In the genomic region with DNA sequence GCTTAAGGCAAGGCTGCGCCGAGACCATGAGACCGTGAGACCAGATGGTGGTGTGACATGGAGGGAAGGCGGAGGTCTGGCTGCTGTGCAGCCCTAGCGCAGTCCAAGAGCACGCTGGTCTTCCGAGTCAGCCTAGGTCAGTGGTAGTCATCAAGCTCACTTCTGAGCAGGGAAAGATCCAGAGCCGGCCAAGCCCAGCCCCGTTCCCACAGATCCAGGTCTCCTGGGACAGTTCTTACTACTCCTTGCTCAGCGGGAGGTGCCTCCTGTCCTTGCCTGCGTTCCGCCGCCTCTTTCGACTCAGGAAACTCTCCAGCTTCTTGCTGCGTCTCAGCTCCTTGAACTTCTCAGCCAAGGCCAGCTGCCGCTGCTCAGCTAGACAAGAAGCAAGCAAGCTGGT, we compare ENCODE assay signal across 16 mouse cellular contexts. TPM values are rescaled to one million over a fixed set of nuclear protein-coding genes. Genes with fewer than 3 reads are reported as not detected.
DNase-seq lines count a peak whose midpoint lies in the region; ATAC-seq and TF ChIP-seq lines count a peak whose summit lies in the region.
"Had no signal": no experiment of that assay in that cellular context is flagged by ENCODE, and none has a peak within 500 bp of the region (broad histone marks: within the 10 kb centered on the region; RNA-seq: fewer than 3 reads in every experiment).

No protein-coding gene starts in this region.

- no peak overlapping the region for H3K9ac ChIP-seq in heart, embryonic 11.5 days (ENCODE audit: low read depth, low read length)
- H3K9ac ChIP-seq in heart, embryonic 14.5 days (ENCODE audit: low read length): no peak overlapping the region
- H3K9ac ChIP-seq: forebrain, embryonic 13.5 days; kidney, embryonic 15.5 days; limb, embryonic 13.5 days had no signal

- H3K9me3 ChIP-seq in heart, embryonic 11.5 days (replicated peaks; ENCODE audit: control insufficient read depth, low read length): no peaks in the 10 kb centered on the region
- H3K9me3 ChIP-seq in G1E (replicated peaks): no peaks in the 10 kb centered on the region
- no peaks in the 10 kb centered on the region for H3K9me3 ChIP-seq in heart, embryonic 14.5 days (ENCODE audit: control insufficient read depth, low read length)
- H3K9me3 ChIP-seq: forebrain, embryonic 13.5 days; kidney, embryonic 15.5 days; limb, embryonic 13.5 days; midbrain, embryonic 10.5 days had no signal

- no peak overlapping the region for H3K27ac ChIP-seq in heart, embryonic 11.5 days (ENCODE audit: low read depth, low read length)
- H3K27ac ChIP-seq in heart, embryonic 14.5 days (replicated peaks in 1 of 2; ENCODE audit: control insufficient read depth in 1 of 2, insufficient read depth in 1 of 2, low read depth in 2 of 2, low read length in 2 of 2): no peak overlapping the region
- H3K27ac ChIP-seq: forebrain, embryonic 13.5 days; kidney, embryonic 15.5 days; limb, embryonic 13.5 days; midbrain, embryonic 10.5 days had no signal

- DNase-seq in cerebellum, adult 11-12 months: peak; percentile 23
- DNase-seq in heart, adult 8-10 months (ENCODE audit: low spot score): peak; percentile 37
- no peak for DNase-seq in G1E (ENCODE audit: low spot score)
- DNase-seq in thymus, adult 18-20 months: no peak
- DNase-seq: B cell, adult 2 months; cerebellum, adult 8-10 months; lung, postnatal 36 days; right cerebral cortex, postnatal 14 days had no signal

- ATAC-seq in cerebellum, adult (ENCODE audit: insufficient number of reproducible peaks, low FRiP score, low TSS enrichment): no peak
- no peak for ATAC-seq in heart, embryonic 11.5 days (replicated peaks; ENCODE audit: insufficient number of reproducible peaks, low FRiP score, low TSS enrichment)
- ATAC-seq in G1E (ENCODE audit: extremely low read depth, insufficient number of reproducible peaks, low FRiP score, poor library complexity, severe bottlenecking): no peak
- ATAC-seq in heart, embryonic 14.5 days (ENCODE audit: insufficient number of reproducible peaks, insufficient read depth, low FRiP score, low read depth): 0 out of 2 replicates have a peak, but pooled peaks have one; percentile 40
- no peak for ATAC-seq in erythroid progenitor cell, adult 5-6 weeks (replicated peaks; ENCODE audit: low FRiP score, poor library complexity, severe bottlenecking)
- ATAC-seq: forebrain, embryonic 13.5 days had no signal

- no peaks in the 10 kb centered on the region for H3K27me3 ChIP-seq in heart, embryonic 11.5 days (ENCODE audit: control insufficient read depth, insufficient read depth, low read length)
- no peaks in the 10 kb centered on the region for H3K27me3 ChIP-seq in G1E (ENCODE audit: insufficient read depth, low read length)
- no peaks in the 10 kb centered on the region for H3K27me3 ChIP-seq in heart, embryonic 14.5 days (ENCODE audit: control insufficient read depth, insufficient read depth, low read length)
- H3K27me3 ChIP-seq: forebrain, embryonic 13.5 days; kidney, embryonic 15.5 days; limb, embryonic 13.5 days had no signal

- no peak overlapping the region for H3K4me2 ChIP-seq in heart, embryonic 11.5 days
- H3K4me2 ChIP-seq in heart, embryonic 14.5 days (ENCODE audit: low read length): no peak overlapping the region
- H3K4me2 ChIP-seq: forebrain, embryonic 13.5 days; kidney, embryonic 15.5 days; limb, embryonic 13.5 days had no signal

- WGBS in heart, embryonic 11.5 days (ENCODE audit: insufficient replicate concordance): 89% methylated on average over 16 of the region's 16 CpGs
- 77% methylated on average over 16 of the region's 16 CpGs for WGBS in heart, embryonic 14.5 days

- peaks cover 33% of the 10 kb centered on the region for H3K36me3 ChIP-seq in heart, embryonic 11.5 days (ENCODE audit: control insufficient read depth, insufficient read depth, low read length)
- peaks cover 95% of the 10 kb centered on the region for H3K36me3 ChIP-seq in G1E (replicated peaks)
- peaks cover 83% of the 10 kb centered on the region for H3K36me3 ChIP-seq in heart, embryonic 14.5 days (ENCODE audit: control insufficient read depth, insufficient read depth, low read length)

- TF ChIP-seq CTCF in G1E (IDR thresholded peaks at IDR 0.05; ENCODE audit: low read depth, low read length): no peak

- H3K4me1 ChIP-seq in heart, embryonic 11.5 days (ENCODE audit: control insufficient read depth, insufficient read depth, low read length): no peaks in the 10 kb centered on the region
- peaks cover 22% of the 10 kb centered on the region for H3K4me1 ChIP-seq in G1E (ENCODE audit: insufficient read depth, low read depth, low read length)
- H3K4me1 ChIP-seq in heart, embryonic 14.5 days (ENCODE audit: control insufficient read depth in 2 of 2, insufficient read depth in 2 of 2, low read length in 2 of 2): peaks cover under 1 to 1% of the 10 kb centered on the region in 2 experiments; a peak in 2 of 4 replicates
- H3K4me1 ChIP-seq: forebrain, embryonic 13.5 days; limb, embryonic 13.5 days had no signal

- H3K4me3 ChIP-seq in heart, embryonic 11.5 days (ENCODE audit: low read depth, low read length): no peak overlapping the region
- 0 out of 2 replicates have a peak overlapping the region, but pooled peaks have one; percentile 15 for H3K4me3 ChIP-seq in G1E (ENCODE audit: low read depth, low read length)
- no peak overlapping the region for H3K4me3 ChIP-seq in heart, embryonic 14.5 days (ENCODE audit: control insufficient read depth in 1 of 2, insufficient read depth in 1 of 2, low read depth in 1 of 2, low read length in 2 of 2)
- H3K4me3 ChIP-seq: forebrain, embryonic 13.5 days; kidney, embryonic 15.5 days; limb, embryonic 13.5 days; midbrain, embryonic 10.5 days had no signal

RNA-seq across cellular contexts. Expression of a gene that starts 6.4 kb away (rescaled TPM):
- 10 to 100 TPM; 10.5 to 13.7 (median 12.4) TPM for total RNA-seq in heart, adult 8-10 months (2022)
- polyA plus RNA-seq in heart, embryonic 11.5 days (2014; fragmentation: Nextera tagmentation; extraction: Ambion mirVana): 37.0 and 40.8 TPM in 2 replicates
- total RNA-seq in G1E (2014; fragmentation: Nextera tagmentation): 12.2 and 13.2 TPM in 2 replicates
- 48.0 and 67.2 TPM in 2 replicates for total RNA-seq in G1E (2017)
- 39.0 and 45.0 TPM in 2 replicates for polyA plus RNA-seq in G1E (2012)
- 33.9 and 36.9 TPM in 2 replicates for polyA plus RNA-seq in heart, embryonic 14.5 days (2014; fragmentation: Nextera tagmentation; extraction: Ambion mirVana)
- 2.5 TPM in 1 of 2 replicates, not detected in the other for total RNA-seq in erythroid progenitor cell, adult 5-6 weeks (2015; ENCODE audit: low replicate concordance)
- total RNA-seq in erythroid progenitor cell, adult 5-6 weeks (2017; ENCODE audit: low replicate concordance): 8.6 and 23.7 TPM in 2 replicates

RNA-seq across cellular contexts. Expression of a gene that starts 10.9 kb away (rescaled TPM):
- total RNA-seq in heart, adult 8-10 months (2022): 10 to 100 TPM; 47.1 to 52.5 (median 51.6) TPM
- polyA plus RNA-seq in heart, embryonic 11.5 days (2014; fragmentation: Nextera tagmentation; extraction: Ambion mirVana): 142 and 154 TPM in 2 replicates
- total RNA-seq in G1E (2014; fragmentation: Nextera tagmentation): 37.1 and 42.4 TPM in 2 replicates
- 79.5 and 83.8 TPM in 2 replicates for total RNA-seq in G1E (2017)
- 84.7 and 105 TPM in 2 replicates for polyA plus RNA-seq in G1E (2012)
- 125 and 129 TPM in 2 replicates for polyA plus RNA-seq in heart, embryonic 14.5 days (2014; fragmentation: Nextera tagmentation; extraction: Ambion mirVana)
- total RNA-seq in erythroid progenitor cell, adult 5-6 weeks (2015; ENCODE audit: low replicate concordance): 15.1 and 22.6 TPM in 2 replicates
- 4.2 and 10.9 TPM in 2 replicates for total RNA-seq in erythroid progenitor cell, adult 5-6 weeks (2017; ENCODE audit: low replicate concordance)

RNA-seq across cellular contexts. Expression of a gene that starts 13.0 kb away (rescaled TPM):
- 10 to 100 TPM; 53.8 to 65.7 (median 61.5) TPM for total RNA-seq in heart, adult 8-10 months (2022)
- 117 and 143 TPM in 2 replicates for polyA plus RNA-seq in heart, embryonic 11.5 days (2014; fragmentation: Nextera tagmentation; extraction: Ambion mirVana)
- total RNA-seq in G1E (2014; fragmentation: Nextera tagmentation): 70.1 and 79.1 TPM in 2 replicates
- total RNA-seq in G1E (2017): 21.0 and 26.0 TPM in 2 replicates
- polyA plus RNA-seq in G1E (2012): 221 and 297 TPM in 2 replicates
- polyA plus RNA-seq in heart, embryonic 14.5 days (2014; fragmentation: Nextera tagmentation; extraction: Ambion mirVana): 145 and 157 TPM in 2 replicates
- total RNA-seq in erythroid progenitor cell, adult 5-6 weeks (2015; ENCODE audit: low replicate concordance): 16.9 and 23.1 TPM in 2 replicates
- 5.1 and 17.2 TPM in 2 replicates for total RNA-seq in erythroid progenitor cell, adult 5-6 weeks (2017; ENCODE audit: low replicate concordance)

RNA-seq across cellular contexts. Expression of a gene that starts 17.6 kb away (rescaled TPM):
- total RNA-seq in heart, adult 8-10 months (2022): 10 to 100 TPM; 16.5 to 21.2 (median 18.7) TPM
- polyA plus RNA-seq in heart, embryonic 11.5 days (2014; fragmentation: Nextera tagmentation; extraction: Ambion mirVana): 33.6 and 36.2 TPM in 2 replicates
- 44.1 and 47.4 TPM in 2 replicates for total RNA-seq in G1E (2014; fragmentation: Nextera tagmentation)
- 27.4 and 30.0 TPM in 2 replicates for total RNA-seq in G1E (2017)
- 136 and 142 TPM in 2 replicates for polyA plus RNA-seq in G1E (2012)
- 31.3 and 34.3 TPM in 2 replicates for polyA plus RNA-seq in heart, embryonic 14.5 days (2014; fragmentation: Nextera tagmentation; extraction: Ambion mirVana)
- total RNA-seq in erythroid progenitor cell, adult 5-6 weeks (2015; ENCODE audit: low replicate concordance): 1.7 TPM in 1 of 2 replicates, not detected in the other
- total RNA-seq in erythroid progenitor cell, adult 5-6 weeks (2017; ENCODE audit: low replicate concordance): 0.30 and 0.39 TPM in 2 replicates

RNA-seq across cellular contexts. Expression of a gene that starts 21.7 kb away (rescaled TPM):
- total RNA-seq in heart, adult 8-10 months (2022): 100 to 1,000 TPM; 115 to 133 (median 125) TPM
- polyA plus RNA-seq in heart, embryonic 11.5 days (2014; fragmentation: Nextera tagmentation; extraction: Ambion mirVana): 110 and 119 TPM in 2 replicates
- total RNA-seq in G1E (2014; fragmentation: Nextera tagmentation): 44.7 and 59.4 TPM in 2 replicates
- 76.3 and 107 TPM in 2 replicates for total RNA-seq in G1E (2017)
- polyA plus RNA-seq in G1E (2012): 853 and 1,060 TPM in 2 replicates
- polyA plus RNA-seq in heart, embryonic 14.5 days (2014; fragmentation: Nextera tagmentation; extraction: Ambion mirVana): 116 and 122 TPM in 2 replicates
- total RNA-seq in erythroid progenitor cell, adult 5-6 weeks (2015; ENCODE audit: low replicate concordance): 5.8 and 10.9 TPM in 2 replicates
- total RNA-seq in erythroid progenitor cell, adult 5-6 weeks (2017; ENCODE audit: low replicate concordance): 12.5 and 13.3 TPM in 2 replicates

Comparison
In these comparisons a context has a peak if more than half of its experiments do, and no peak if none do; other contexts are left out.
1. DNase-seq: peak in cerebellum, adult 11-12 months (single experiment) and heart, adult 8-10 months (single experiment); none in G1E (single experiment) and thymus, adult 18-20 months (0 of 2).